Mouse (Mus musculus) liver, embryonic 15.5 days (tissue): ENCODE results near the gene Ccdc167. TPM values are rescaled to one million over a fixed set of nuclear protein-coding genes. Genes with fewer than 3 reads are reported as not detected.

Experiments used
- ATAC-seq: fragments of 200-750 bp; cut with Nextera tagmentation; 2 replicates; pipeline ENCODE4 v1.8.0; 2017; ENCODE audit warnings: moderate number of reproducible peaks, mild to moderate bottlenecking, moderate library complexity; ENCODE audit not compliant: insufficient read depth
- H3K27ac ChIP-seq: fragments of 300-500 bp; sonication (generic); replicated peaks from 2 replicates; pipeline ENCODE4 v1.5.1; 2015; ENCODE audit warnings: mild to moderate bottlenecking, inconsistent platforms
- H3K27me3 ChIP-seq: fragments of 300-500 bp; sonication (generic); 2 replicates; pipeline ENCODE4 v1.6.1; 2015; ENCODE audit warnings: mild to moderate bottlenecking, inconsistent platforms
- H3K36me3 ChIP-seq: fragments of 300-500 bp; sonication (generic); replicated peaks from 2 replicates; pipeline ENCODE4 v1.6.1; 2015; ENCODE audit warnings: moderate library complexity, mild to moderate bottlenecking, inconsistent platforms
- H3K4me1 ChIP-seq: fragments of 300-500 bp; sonication (generic); replicated peaks from 2 replicates; pipeline ENCODE4 v1.6.1; 2015; ENCODE audit warnings: inconsistent platforms
- H3K4me2 ChIP-seq: fragments of 300-500 bp; sonication (generic); 2 replicates; pipeline ENCODE4 v1.6.1; 2015; ENCODE audit warnings: moderate library complexity, mild to moderate bottlenecking, inconsistent platforms
- H3K4me3 ChIP-seq: fragments of 300-500 bp; sonication (generic); replicated peaks from 2 replicates; pipeline ENCODE4 v1.5.1; 2015; ENCODE audit warnings: mild to moderate bottlenecking, inconsistent platforms
- H3K9ac ChIP-seq: fragments of 300-500 bp; sonication (generic); 2 replicates; pipeline ENCODE4 v1.6.1; 2015; ENCODE audit warnings: moderate library complexity, mild to moderate bottlenecking, inconsistent platforms
- H3K9me3 ChIP-seq: fragments of 300-500 bp; sonication (generic); replicated peaks from 2 replicates; pipeline ENCODE4 v1.6.1; 2016; ENCODE audit warnings: inconsistent platforms
- WGBS: fragments of 180-500 bp; shearing (Covaris S2); methylation state at CpG from one replicate; pipeline ENCODE4 v1.1.7; 2015; ENCODE audit warnings: mixed read lengths; ENCODE audit not compliant: insufficient replicate concordance; 5-methylcytosine and 5-hydroxymethylcytosine counted together
- polyA plus RNA-seq: library from polyadenylated mRNA; unstranded; fragments of >200 nt; fragmentation: Nextera tagmentation; extraction: Ambion mirVana; gene quantifications from 2 replicates; pipeline ENCODE4 v1.2.1, GENCODE M21; 2015

The Ccdc167 gene
- polyA plus RNA-seq, 1 experiment from 2014 or later = 5.3 TPM

GRCm38 (mm10) chr17:29702938-29703710 is 13.7 kb downstream of the Ccdc167 start:
- no peak overlapping the region for H3K9ac ChIP-seq
- 57% methylated on average over 4 of the region's 4 CpGs for WGBS
- no peaks in the 10 kb centered on the region for H3K9me3 ChIP-seq
- no peaks in the 10 kb centered on the region for H3K27me3 ChIP-seq
- H3K4me1 ChIP-seq = peaks cover 8% of the 10 kb centered on the region
- ATAC-seq = no peak
- H3K27ac ChIP-seq = no peak overlapping the region
- no peak overlapping the region for H3K4me3 ChIP-seq
- no peak overlapping the region for H3K4me2 ChIP-seq
- H3K36me3 ChIP-seq = peaks cover 73% of the 10 kb centered on the region

- Histone ChIP-seq H3K4me3 (no peak overlapping the region), H3K27me3 (no peaks in the 10 kb centered on the region), H3K36me3 (peaks cover 97% of the 10 kb centered on the region), H3K4me2 (no peak overlapping the region), H3K9me3 (no peaks in the 10 kb centered on the region), H3K27ac (no peak overlapping the region), H3K9ac (no peak overlapping the region), H3K4me1 (peaks cover 6% of the 10 kb centered on the region; the same call in 1 of the 2 replicates)
- 81% methylated on average over 7 of the region's 7 CpGs for WGBS
- ATAC-seq = no peak
These were observed 16.3 kb downstream of the Ccdc167 start for GRCm38 (mm10) chr17:29700573-29700972.

- no peaks in the 10 kb centered on the region for H3K9me3 ChIP-seq
- H3K4me3 ChIP-seq = no peak overlapping the region
- H3K4me2 ChIP-seq = no peak overlapping the region
- no peak overlapping the region for H3K27ac ChIP-seq
- no peaks in the 10 kb centered on the region for H3K4me1 ChIP-seq
- ATAC-seq = no peak
- no peak overlapping the region for H3K9ac ChIP-seq
- H3K27me3 ChIP-seq = no peaks in the 10 kb centered on the region
- H3K36me3 ChIP-seq = peaks cover 99% of the 10 kb centered on the region
- 87% methylated on average over 6 of the region's 6 CpGs for WGBS
These were observed 18.4 kb downstream of the Ccdc167 start for GRCm38 (mm10) chr17:29698421-29698820.

- H3K9ac ChIP-seq = no peak overlapping the region
- ATAC-seq = no peak
- H3K27me3 ChIP-seq = no peaks in the 10 kb centered on the region
- no peak overlapping the region for H3K27ac ChIP-seq
- H3K36me3 ChIP-seq = peaks cover 90% of the 10 kb centered on the region
- no peak overlapping the region for H3K4me2 ChIP-seq
- no peak overlapping the region for H3K4me3 ChIP-seq
- H3K9me3 ChIP-seq = no peaks in the 10 kb centered on the region
- 93% methylated on average over 8 of the region's 8 CpGs for WGBS
- no peaks in the 10 kb centered on the region for H3K4me1 ChIP-seq
These were observed 19.9 kb downstream of the Ccdc167 start for GRCm38 (mm10) chr17:29696940-29697339.

- no peak overlapping the region for H3K4me3 ChIP-seq
- no peaks in the 10 kb centered on the region for H3K27me3 ChIP-seq
- H3K36me3 ChIP-seq = peaks cover 90% of the 10 kb centered on the region
- no peak overlapping the region for H3K4me2 ChIP-seq
- 82% methylated on average over 4 of the region's 4 CpGs for WGBS
- no peak for ATAC-seq
- no peak overlapping the region for H3K9ac ChIP-seq
- no peaks in the 10 kb centered on the region for H3K9me3 ChIP-seq
- no peak overlapping the region for H3K27ac ChIP-seq
- H3K4me1 ChIP-seq = no peaks in the 10 kb centered on the region
These were observed 22.3 kb downstream of the Ccdc167 start for GRCm38 (mm10) chr17:29694516-29694915.

GRCm38 (mm10) chr17:29693571-29693970 is 23.3 kb downstream of the Ccdc167 start:
- H3K4me3 ChIP-seq = no peak overlapping the region
- H3K36me3 ChIP-seq = peaks cover 89% of the 10 kb centered on the region
- H3K9me3 ChIP-seq = no peaks in the 10 kb centered on the region
- ATAC-seq = no peak
- WGBS = 44% methylated on average over 2 of the region's 2 CpGs
- H3K27me3 ChIP-seq = no peaks in the 10 kb centered on the region
- no peak overlapping the region for H3K9ac ChIP-seq
- H3K27ac ChIP-seq = no peak overlapping the region
- H3K4me2 ChIP-seq = no peak overlapping the region
- no peaks in the 10 kb centered on the region for H3K4me1 ChIP-seq

- Histone ChIP-seq H3K4me1 (peaks cover 4% of the 10 kb centered on the region), H3K27ac (no peak overlapping the region), H3K4me3 (no peak overlapping the region), H3K4me2 (no peak overlapping the region), H3K9ac (no peak overlapping the region), H3K36me3 (peaks cover 89% of the 10 kb centered on the region), H3K27me3 (no peaks in the 10 kb centered on the region), H3K9me3 (no peaks in the 10 kb centered on the region)
- 66% methylated on average over 2 of the region's 2 CpGs for WGBS
- no peak for ATAC-seq
These were observed 24.0 kb downstream of the Ccdc167 start for GRCm38 (mm10) chr17:29692827-29693226.

GRCm38 (mm10) chr17:29690257-29690656 is 26.6 kb downstream of the Ccdc167 start:
- Histone ChIP-seq H3K9ac (no peak overlapping the region), H3K27me3 (no peaks in the 10 kb centered on the region), H3K4me3 (no peak overlapping the region), H3K27ac (no peak overlapping the region), H3K9me3 (no peaks in the 10 kb centered on the region), H3K4me2 (no peak overlapping the region), H3K36me3 (peaks cover 90% of the 10 kb centered on the region), H3K4me1 (peaks cover 30% of the 10 kb centered on the region)
- ATAC-seq = no peak
- 53% methylated on average over 6 of the region's 6 CpGs for WGBS

GRCm38 (mm10) chr17:29688610-29689009 is 28.2 kb downstream of the Ccdc167 start:
- peaks cover 46% of the 10 kb centered on the region for H3K4me1 ChIP-seq
- H3K4me2 ChIP-seq = no peak overlapping the region
- no peaks in the 10 kb centered on the region for H3K27me3 ChIP-seq
- no peak overlapping the region for H3K27ac ChIP-seq
- H3K9ac ChIP-seq = no peak overlapping the region
- WGBS = 93% methylated on average over 10 of the region's 10 CpGs
- no peak overlapping the region for H3K4me3 ChIP-seq
- ATAC-seq = no peak
- no peaks in the 10 kb centered on the region for H3K9me3 ChIP-seq
- H3K36me3 ChIP-seq = peaks cover 90% of the 10 kb centered on the region

GRCm38 (mm10) chr17:29687373-29687772 is 29.5 kb downstream of the Ccdc167 start:
- Histone ChIP-seq H3K4me1 (peaks cover 54% of the 10 kb centered on the region), H3K4me3 (no peak overlapping the region), H3K9ac (no peak overlapping the region), H3K9me3 (no peaks in the 10 kb centered on the region), H3K36me3 (peaks cover 95% of the 10 kb centered on the region), H3K4me2 (no peak overlapping the region), H3K27ac (peak overlapping the region; percentile 83; the same call in 1 of the 2 replicates), H3K27me3 (no peaks in the 10 kb centered on the region)
- ATAC-seq = no peak
- WGBS = 78% methylated on average over 6 of the region's 6 CpGs

- no peak overlapping the region for H3K4me3 ChIP-seq
- H3K9ac ChIP-seq = peak overlapping the region; percentile 25; the same call in 1 of the 2 replicates
- H3K4me1 ChIP-seq = peaks cover 54% of the 10 kb centered on the region
- H3K36me3 ChIP-seq = peaks cover 98% of the 10 kb centered on the region
- no peaks in the 10 kb centered on the region for H3K27me3 ChIP-seq
- ATAC-seq = peak; percentile 80
- no peaks in the 10 kb centered on the region for H3K9me3 ChIP-seq
- peak overlapping the region; percentile 83 for H3K27ac ChIP-seq
- H3K4me2 ChIP-seq = peak overlapping the region; percentile 38
- WGBS = 41% methylated on average over 5 of the region's 5 CpGs
These were observed 30.1 kb downstream of the Ccdc167 start for GRCm38 (mm10) chr17:29686771-29687170.
